Mouse (Mus musculus): Measurements from ENCODE around the gene Ptger1.

- TF ChIP-seq EP300 (optimal IDR thresholded peaks at IDR 0.05) (no peak), CTCF (IDR thresholded peaks at IDR 0.05; ENCODE audit: low read depth) (no peak)
Measured at GRCm38 (mm10) chr8:83693609-83694236, 27.2 kb downstream of the Ptger1 start.

Measured in stomach, postnatal 0 days (tissue).